Mouse (Mus musculus): ENCODE measurements around the gene Tfrc.

The Tfrc gene

GRCm38 (mm10) chr16:32608712-32609400 lies at the start of gene Tfrc:
TSS of gene Tfrc (plus strand) at chr16:32608920.
- peak; percentile 98 for DNase-seq

GRCm38 (mm10) chr16:32559493-32559892 lies 49.2 kb upstream of the Tfrc start:
- no peak for DNase-seq

GRCm38 (mm10) chr16:32563056-32563793 lies 45.5 kb upstream of the Tfrc start:
- no peak for DNase-seq

- DNase-seq, result no peak
Observed at GRCm38 (mm10) chr16:32567282-32567681, 41.4 kb upstream of the Tfrc start.

GRCm38 (mm10) chr16:32568401-32568800 lies 40.3 kb upstream of the Tfrc start:
- DNase-seq, result no peak

- no peak for DNase-seq
Observed at GRCm38 (mm10) chr16:32570042-32570441, 38.7 kb upstream of the Tfrc start.

DNA sequence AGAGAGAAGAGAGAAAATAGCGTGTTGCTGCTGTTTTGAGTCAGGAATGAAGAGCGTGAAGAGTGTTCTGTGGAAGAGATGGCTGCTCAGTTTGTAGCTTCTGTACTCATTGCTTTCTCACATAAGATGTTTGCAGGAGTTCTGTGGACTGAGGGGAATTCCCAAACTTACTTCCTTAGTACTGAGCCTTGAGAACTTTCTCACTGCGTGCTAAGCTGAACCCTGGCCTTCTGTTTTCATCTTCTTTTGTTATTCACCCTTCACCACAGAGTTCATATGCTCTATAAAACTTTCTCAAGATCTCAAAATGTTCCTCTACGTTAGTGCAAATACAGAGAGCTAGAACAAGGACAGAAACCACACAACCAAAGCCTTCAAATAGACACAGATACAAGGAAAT lies 36.2 kb upstream of the Tfrc start:
- DNase-seq, result no peak

GRCm38 (mm10) chr16:32586482-32586881 lies 22.2 kb upstream of the Tfrc start:
- no peak for DNase-seq

- no peak for DNase-seq
Observed at GRCm38 (mm10) chr16:32588568-32588967, 20.2 kb upstream of the Tfrc start.

DNA sequence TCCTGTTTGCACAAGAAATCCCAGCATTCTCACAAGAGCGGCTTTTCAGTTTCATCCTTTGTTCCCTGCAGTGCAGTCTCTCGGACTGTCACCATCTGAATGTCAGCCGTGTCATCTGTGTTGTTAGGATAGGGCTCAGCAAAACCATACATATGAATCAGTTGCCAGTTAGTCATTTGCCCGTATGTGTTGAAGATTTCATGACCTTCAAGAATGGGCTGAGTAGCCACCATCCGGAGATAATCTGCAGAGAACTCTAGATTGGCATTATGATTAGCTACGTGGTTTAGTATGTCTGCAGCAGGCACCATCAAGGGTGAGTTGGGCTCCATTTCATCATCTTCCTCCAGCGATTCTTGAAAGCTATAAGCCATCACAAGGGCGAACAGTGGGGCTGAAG lies 17.2 kb upstream of the Tfrc start:
- DNase-seq, result no peak

DNA sequence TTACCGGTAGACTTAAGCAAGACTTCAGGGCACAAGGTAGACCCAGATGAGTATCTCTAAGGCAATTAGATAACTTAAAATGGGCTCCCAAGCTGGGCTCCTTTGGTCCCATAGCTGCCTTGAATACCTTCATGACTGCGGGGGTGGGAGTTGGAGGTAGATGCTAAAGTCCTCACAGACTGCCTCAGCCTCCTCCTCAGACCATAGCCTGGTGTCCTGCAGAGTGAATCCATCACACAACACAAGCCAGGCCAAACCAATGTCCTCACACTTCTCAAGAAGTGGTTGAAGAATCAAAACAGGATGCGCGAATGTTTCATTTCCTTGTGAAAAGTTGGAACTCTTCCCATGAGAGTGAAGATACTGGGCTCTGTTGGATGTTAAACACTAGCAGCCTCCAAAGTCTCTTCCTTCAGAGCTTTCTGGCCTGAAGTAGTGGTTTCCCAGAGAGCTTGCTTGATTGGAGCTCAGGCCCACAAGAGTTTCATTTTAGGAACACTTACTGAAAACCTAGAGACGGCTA lies 15.4 kb upstream of the Tfrc start:
- DNase-seq, result no peak

DNA sequence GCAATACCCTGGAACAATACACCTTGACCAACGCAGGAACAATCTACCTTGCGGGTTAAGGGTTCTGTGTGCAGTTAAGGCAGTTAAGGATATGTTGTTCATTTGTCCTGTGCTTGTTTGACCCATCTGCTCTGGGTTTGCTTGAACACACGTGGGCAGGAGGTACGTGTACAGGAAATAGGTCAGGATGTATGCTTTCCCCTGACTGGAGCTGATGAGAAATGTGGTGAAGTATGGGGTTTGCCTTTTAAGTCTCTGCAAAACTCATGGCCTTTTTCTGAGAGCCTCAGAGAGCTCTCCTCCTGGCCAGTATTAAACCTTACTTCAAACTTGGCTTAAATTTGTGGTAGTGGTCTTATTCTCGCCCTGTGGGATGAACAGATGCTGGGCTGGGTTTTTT lies 14.8 kb upstream of the Tfrc start:
- no peak for DNase-seq

DNA sequence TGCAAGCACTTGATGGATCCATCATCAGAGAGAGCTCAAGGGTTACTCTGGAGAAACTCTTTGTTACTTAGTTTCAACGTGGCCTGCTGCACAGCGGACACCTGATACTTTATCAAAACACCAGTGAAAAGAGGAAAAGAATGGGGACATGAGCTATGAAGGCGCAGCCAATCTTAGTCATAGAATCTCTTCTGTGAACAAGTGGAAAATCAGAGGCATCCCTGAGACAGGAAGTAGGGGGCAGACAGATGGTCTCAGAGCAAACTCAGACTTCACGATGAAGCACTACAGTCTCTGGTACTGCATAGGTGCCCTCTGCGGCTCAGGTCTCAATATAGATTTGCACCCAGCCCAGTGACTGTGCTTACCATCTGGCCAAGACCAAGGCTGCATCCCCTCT lies 14.0 kb upstream of the Tfrc start:
- no peak for DNase-seq

DNA sequence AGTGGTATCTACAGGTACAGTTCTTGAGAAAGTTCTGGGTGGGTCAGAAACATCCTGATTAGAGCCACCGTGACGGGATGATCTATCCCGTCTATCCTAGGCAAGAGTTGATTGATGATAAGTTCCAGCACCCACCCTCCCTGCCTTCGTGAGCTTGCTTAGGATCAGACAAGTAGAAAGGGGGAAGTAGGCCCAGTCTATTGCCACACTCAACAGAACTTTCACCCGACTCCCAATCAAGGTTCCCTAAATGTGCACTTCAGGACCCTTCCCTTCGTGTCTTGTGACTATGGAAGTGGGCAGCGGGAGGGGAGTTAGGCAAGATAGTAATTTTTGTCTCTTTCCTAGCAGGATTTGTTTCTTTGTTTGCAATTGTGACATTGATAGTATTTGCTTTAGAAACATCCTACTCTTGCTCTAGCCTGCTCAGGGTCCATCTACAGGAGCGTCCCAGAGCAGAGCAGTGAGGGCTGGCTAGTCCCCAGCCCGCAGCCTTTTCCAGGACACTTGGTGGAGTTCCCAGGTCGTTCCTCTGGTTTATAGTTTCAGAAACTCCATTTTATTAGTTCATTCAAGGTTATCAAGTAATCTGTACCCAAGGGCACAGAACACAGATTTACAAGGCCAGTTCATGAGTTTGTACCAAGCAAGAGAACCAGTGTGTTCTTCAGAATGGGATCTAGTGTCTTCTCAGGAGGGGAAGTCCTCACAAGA lies 13.4 kb upstream of the Tfrc start:
- no peak for DNase-seq

DNA sequence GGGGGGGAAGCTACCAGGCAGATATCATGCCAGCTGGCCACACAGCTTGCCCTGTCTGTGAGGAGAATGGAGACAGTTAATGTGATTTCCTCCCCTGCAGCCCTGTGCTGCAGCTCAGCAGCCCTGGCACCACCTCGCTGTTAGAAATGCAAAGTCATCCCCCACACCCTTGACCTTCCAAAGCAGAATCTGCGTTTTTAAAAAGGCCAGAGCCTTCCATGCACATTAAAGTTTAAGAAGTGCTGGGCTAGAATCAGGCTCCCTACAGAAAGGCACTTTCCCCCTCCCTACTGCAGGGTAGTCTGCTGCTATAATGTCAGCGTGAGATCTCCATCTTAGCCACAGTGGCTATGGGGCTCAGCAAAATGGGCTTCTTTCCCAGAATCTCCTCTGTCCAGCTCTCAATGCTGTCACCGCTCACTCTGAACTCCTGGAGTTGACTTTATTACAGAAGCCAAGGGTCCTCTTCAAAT lies 10.8 kb upstream of the Tfrc start:
- DNase-seq, result no peak

GRCm38 (mm10) chr16:32599151-32599550 lies 9.6 kb upstream of the Tfrc start:
- no peak for DNase-seq

DNA sequence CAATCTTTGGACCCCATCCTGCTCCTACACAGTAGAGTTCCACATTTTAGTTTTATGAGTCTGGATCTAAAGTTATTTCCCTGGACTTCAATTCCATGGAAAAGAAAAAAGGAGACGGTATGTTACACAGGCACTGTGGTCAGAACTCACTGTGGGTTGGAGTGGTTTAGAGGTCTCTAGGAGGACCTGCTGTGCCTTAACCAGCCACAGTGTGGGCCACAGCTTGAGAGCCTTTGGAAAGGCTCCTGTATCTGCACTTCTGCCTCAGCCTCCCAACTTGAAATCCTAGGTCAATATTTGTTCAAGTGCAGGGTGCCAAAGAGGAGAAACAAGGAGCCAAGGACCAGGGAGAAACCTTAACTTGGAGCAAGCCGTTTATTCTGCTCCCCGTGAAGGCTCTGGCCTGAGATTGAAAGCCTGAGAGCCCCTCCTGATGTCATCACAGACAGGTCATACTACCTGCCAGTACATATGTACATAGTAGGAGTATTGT lies 6.5 kb upstream of the Tfrc start:
- DNase-seq, result no peak

GRCm38 (mm10) chr16:32607562-32608343 lies 967 bp upstream of the Tfrc start:
- DNase-seq, result no peak

GRCm38 (mm10) chr16:32608344-32608711 lies 392 bp upstream of the Tfrc start:
- DNase-seq, result no peak

- DNase-seq, result no peak
Observed at GRCm38 (mm10) chr16:32609401-32609779, 670 bp downstream of the Tfrc start.

- no peak for DNase-seq
Observed at GRCm38 (mm10) chr16:32610460-32611255, 1.9 kb downstream of the Tfrc start.

- no peak for DNase-seq
Observed at GRCm38 (mm10) chr16:32612052-32612451, 3.3 kb downstream of the Tfrc start.
